Mouse (Mus musculus) embryonic fibroblast, embryonic 13.5 days (primary cell): ENCODE results near the gene Taf11.

ENCODE experiments used
- CTCF ChIP-seq: IDR thresholded peaks from 2 replicates; pipeline ENCODE4 v1.5.1; 2011; ENCODE audit warnings: mild to moderate bottlenecking, control low read depth, low read length, moderate library complexity, borderline replicate concordance; ENCODE audit not compliant: insufficient read depth
- POLR2A ChIP-seq: IDR thresholded peaks from 2 replicates; pipeline ENCODE4 v1.6.1; 2011; ENCODE audit warnings: low read depth, mild to moderate bottlenecking, control low read depth, low read length, moderate library complexity

- TF ChIP-seq POLR2A (no peak), CTCF (peak; percentile 40; the same call in 1 of the 2 replicates)
Observed at GRCm38 (mm10) chr17:27881518-27881917, 28.1 kb downstream of the Taf11 start.
